Mouse (Mus musculus): ENCODE results near the gene Golga7b. TPM values are rescaled to one million over a fixed set of nuclear protein-coding genes. Genes with fewer than 3 reads are reported as not detected.
A peak's percentile ranks its signal among the peaks of the same experiment; 100 is the strongest.

Gene Golga7b
- total and polyA plus RNA-seq, 2 experiments from 2014 or later: 0.30 TPM; not detected in 1

- Histone ChIP-seq H3K9me3 (replicated peaks; ENCODE audit: control insufficient read depth, low read length) (no peaks in the 10 kb centered on the region), H3K4me1 (ENCODE audit: control insufficient read depth, insufficient read depth) (no peaks in the 10 kb centered on the region), H3K27ac (ENCODE audit: low read depth) (no peak overlapping the region), H3K9ac (replicated peaks; ENCODE audit: low read depth, low read length) (no peak overlapping the region), H3K36me3 (replicated peaks; ENCODE audit: control insufficient read depth, insufficient read depth, low read length) (no peaks in the 10 kb centered on the region), H3K4me2 (ENCODE audit: low read depth, low read length) (no peak overlapping the region), H3K27me3 (ENCODE audit: control insufficient read depth, insufficient read depth, low read length) (0 out of 2 replicates have a peak, but pooled peaks cover 7% of the 10 kb centered on the region), H3K4me3 (ENCODE audit: low read depth, low read length) (no peak overlapping the region)
- ATAC-seq (ENCODE audit: insufficient read depth, low read depth): no peak
- TF ChIP-seq EP300 (IDR thresholded peaks at IDR 0.05; ENCODE audit: low read depth): no peak
- TF ChIP-seq CTCF (IDR thresholded peaks at IDR 0.05; ENCODE audit: low read depth): no peak
- 74% methylated on average over 7 of the region's 7 CpGs for WGBS
- no peak for DNase-seq (ENCODE audit: low spot score)
Observed at GRCm38 (mm10) chr19:42271182-42271581, 23.8 kb downstream of the Golga7b start.

- H3K27me3 ChIP-seq (ENCODE audit: control insufficient read depth, insufficient read depth, low read length): 0 out of 2 replicates have a peak, but pooled peaks cover 7% of the 10 kb centered on the region
- TF ChIP-seq EP300 (IDR thresholded peaks at IDR 0.05; ENCODE audit: low read depth) (no peak), CTCF (IDR thresholded peaks at IDR 0.05; ENCODE audit: low read depth) (peak; percentile 94)
Observed at GRCm38 (mm10) chr19:42272003-42272963, 24.9 kb downstream of the Golga7b start.

GRCm38 (mm10) chr19:42277288-42277687 lies 29.9 kb downstream of the Golga7b start:
- Histone ChIP-seq H3K4me2 (ENCODE audit: low read depth, low read length) (no peak overlapping the region), H3K9ac (replicated peaks; ENCODE audit: low read depth, low read length) (no peak overlapping the region), H3K27ac (ENCODE audit: low read depth) (no peak overlapping the region), H3K27me3 (ENCODE audit: control insufficient read depth, insufficient read depth, low read length) (no peaks in the 10 kb centered on the region), H3K9me3 (replicated peaks; ENCODE audit: control insufficient read depth, low read length) (no peaks in the 10 kb centered on the region), H3K4me3 (ENCODE audit: low read depth, low read length) (no peak overlapping the region), H3K4me1 (ENCODE audit: control insufficient read depth, insufficient read depth) (no peaks in the 10 kb centered on the region), H3K36me3 (replicated peaks; ENCODE audit: control insufficient read depth, insufficient read depth, low read length) (no peaks in the 10 kb centered on the region)
- no peak for ATAC-seq (ENCODE audit: insufficient read depth, low read depth)
- 80% methylated on average over 6 of the region's 6 CpGs for WGBS
- TF ChIP-seq EP300 (IDR thresholded peaks at IDR 0.05; ENCODE audit: low read depth) (no peak), CTCF (IDR thresholded peaks at IDR 0.05; ENCODE audit: low read depth) (no peak)
- DNase-seq (ENCODE audit: low spot score): no peak

More at GRCm38 (mm10) chr19:42272003-42272963, 24.9 kb downstream of the Golga7b start:
- DNase-seq (ENCODE audit: low spot score) (peak; percentile 60), ATAC-seq (ENCODE audit: insufficient read depth, low read depth) (0 out of 2 replicates have a peak, but pooled peaks have one; percentile 33)
- Histone ChIP-seq H3K4me1 (ENCODE audit: control insufficient read depth, insufficient read depth) (no peaks in the 10 kb centered on the region), H3K9ac (replicated peaks; ENCODE audit: low read depth, low read length) (no peak overlapping the region), H3K4me3 (ENCODE audit: low read depth, low read length) (no peak overlapping the region), H3K27ac (ENCODE audit: low read depth) (no peak overlapping the region), H3K4me2 (ENCODE audit: low read depth, low read length) (no peak overlapping the region), H3K36me3 (replicated peaks; ENCODE audit: control insufficient read depth, insufficient read depth, low read length) (no peaks in the 10 kb centered on the region), H3K9me3 (replicated peaks; ENCODE audit: control insufficient read depth, low read length) (no peaks in the 10 kb centered on the region)
- WGBS: 39% methylated on average over 14 of the region's 14 CpGs

GRCm38 (mm10) chr19:42278461-42278860 lies 31.1 kb downstream of the Golga7b start:
- Histone ChIP-seq H3K4me1 (ENCODE audit: control insufficient read depth, insufficient read depth) (no peaks in the 10 kb centered on the region), H3K9me3 (replicated peaks; ENCODE audit: control insufficient read depth, low read length) (no peaks in the 10 kb centered on the region), H3K4me3 (ENCODE audit: low read depth, low read length) (no peak overlapping the region), H3K36me3 (replicated peaks; ENCODE audit: control insufficient read depth, insufficient read depth, low read length) (no peaks in the 10 kb centered on the region), H3K27ac (ENCODE audit: low read depth) (no peak overlapping the region), H3K4me2 (ENCODE audit: low read depth, low read length) (no peak overlapping the region), H3K9ac (replicated peaks; ENCODE audit: low read depth, low read length) (no peak overlapping the region), H3K27me3 (ENCODE audit: control insufficient read depth, insufficient read depth, low read length) (no peaks in the 10 kb centered on the region)
- TF ChIP-seq CTCF (IDR thresholded peaks at IDR 0.05; ENCODE audit: low read depth) (no peak), EP300 (IDR thresholded peaks at IDR 0.05; ENCODE audit: low read depth) (no peak)
- DNase-seq (ENCODE audit: low spot score) (no peak), ATAC-seq (ENCODE audit: insufficient read depth, low read depth) (no peak)
- 67% methylated on average over 5 of the region's 5 CpGs for WGBS

GRCm38 (mm10) chr19:42279611-42280010 lies 32.2 kb downstream of the Golga7b start:
- H3K27ac ChIP-seq (ENCODE audit: low read depth): no peak overlapping the region
- ATAC-seq (ENCODE audit: insufficient read depth, low read depth) (no peak), DNase-seq (ENCODE audit: low spot score) (no peak)
- no peaks in the 10 kb centered on the region for H3K9me3 ChIP-seq (replicated peaks; ENCODE audit: control insufficient read depth, low read length)
- H3K27me3 ChIP-seq (ENCODE audit: control insufficient read depth, insufficient read depth, low read length): no peaks in the 10 kb centered on the region
- H3K4me2 ChIP-seq (ENCODE audit: low read depth, low read length): no peak overlapping the region
- no peaks in the 10 kb centered on the region for H3K36me3 ChIP-seq (replicated peaks; ENCODE audit: control insufficient read depth, insufficient read depth, low read length)
- H3K4me1 ChIP-seq (ENCODE audit: control insufficient read depth, insufficient read depth): no peaks in the 10 kb centered on the region
- WGBS: 55% methylated on average over 3 of the region's 3 CpGs
- no peak for TF ChIP-seq EP300 (IDR thresholded peaks at IDR 0.05; ENCODE audit: low read depth)
- TF ChIP-seq CTCF (IDR thresholded peaks at IDR 0.05; ENCODE audit: low read depth): no peak
- H3K4me3 ChIP-seq (ENCODE audit: low read depth, low read length): no peak overlapping the region
- no peak overlapping the region for H3K9ac ChIP-seq (replicated peaks; ENCODE audit: low read depth, low read length)
